Mouse (Mus musculus): Measurements from ENCODE around the gene Rbm18. TPM values are rescaled to one million over a fixed set of nuclear protein-coding genes. Genes with fewer than 3 reads are reported as not detected.
A peak's percentile ranks its signal among the peaks of the same experiment; 100 is the strongest.

Gene Rbm18
- polyA plus RNA-seq, 1 experiment from 2014 or later: 71.8 TPM

GRCm38 (mm10) chr2:36103069-36103554 lies 33.5 kb downstream of the Rbm18 start:
- WGBS: 1% methylated on average over 21 of the region's 21 CpGs
- Histone ChIP-seq H3K4me3 (peak overlapping the region; percentile 54), H3K27ac (no peak overlapping the region), H3K36me3 (replicated peaks) (no peaks in the 10 kb centered on the region), H3K9me3 (no peaks in the 10 kb centered on the region), H3K27me3 (ENCODE audit: poor library complexity, severe bottlenecking) (peaks cover 100% of the 10 kb centered on the region), H3K4me1 (peaks cover 43% of the 10 kb centered on the region)
- DNase-seq (ENCODE audit: extremely low spot score, low spot score): no peak

GRCm38 (mm10) chr2:36102559-36102946 lies 34.0 kb downstream of the Rbm18 start:
- Histone ChIP-seq H3K27ac (no peak overlapping the region), H3K9me3 (no peaks in the 10 kb centered on the region), H3K4me1 (peaks cover 43% of the 10 kb centered on the region)

DNA sequence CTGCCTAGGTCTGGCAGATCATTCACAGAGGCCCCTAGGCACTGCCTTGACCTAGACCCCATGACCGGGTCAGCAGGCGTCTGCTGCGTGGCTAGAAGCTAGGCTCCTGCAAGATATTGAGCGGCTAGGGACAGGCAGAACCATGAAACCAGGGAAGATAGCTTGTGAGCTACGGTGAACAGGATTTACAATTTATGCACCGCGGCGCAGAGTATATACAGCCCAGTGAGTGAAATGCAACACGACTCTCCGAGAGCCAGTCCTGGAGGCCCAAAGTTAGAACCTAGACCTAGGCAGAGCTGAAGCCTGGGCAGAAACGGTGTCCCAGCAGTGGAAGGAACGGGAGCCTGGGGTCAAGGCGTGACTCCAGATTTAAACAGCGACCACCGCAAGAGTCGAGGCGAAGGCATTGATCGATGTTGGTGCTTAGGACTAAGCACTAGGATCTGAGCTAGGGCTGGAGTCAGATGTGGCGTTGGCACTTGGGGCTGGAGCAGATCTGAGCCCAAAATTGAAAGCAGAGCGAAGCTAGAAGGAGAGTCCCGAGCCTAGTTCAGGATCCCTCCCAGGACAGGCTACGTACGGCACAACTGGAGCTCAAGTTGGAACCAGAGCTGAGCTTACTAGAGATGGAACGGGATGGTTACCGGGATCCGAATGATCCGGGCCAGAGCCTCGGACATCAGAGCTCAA lies 34.6 kb downstream of the Rbm18 start:
- Histone ChIP-seq H3K4me1 (peaks cover 43% of the 10 kb centered on the region), H3K9me3 (no peaks in the 10 kb centered on the region), H3K4me3 (peak overlapping the region; percentile 54), H3K27me3 (ENCODE audit: poor library complexity, severe bottlenecking) (peaks cover 100% of the 10 kb centered on the region), H3K36me3 (replicated peaks) (no peaks in the 10 kb centered on the region), H3K27ac (no peak overlapping the region)
- WGBS: 1% methylated on average over 28 of the region's 28 CpGs
- DNase-seq (ENCODE audit: extremely low spot score, low spot score): no peak

More at GRCm38 (mm10) chr2:36102559-36102946, 34.0 kb downstream of the Rbm18 start:
- no peaks in the 10 kb centered on the region for H3K36me3 ChIP-seq (replicated peaks)
- under 1% methylated on average over 21 of the region's 21 CpGs for WGBS
- peaks cover 100% of the 10 kb centered on the region for H3K27me3 ChIP-seq (ENCODE audit: poor library complexity, severe bottlenecking)
- DNase-seq (ENCODE audit: extremely low spot score, low spot score): peak; percentile 59
- H3K4me3 ChIP-seq: peak overlapping the region; percentile 54

GRCm38 (mm10) chr2:36099739-36100138 lies 36.8 kb downstream of the Rbm18 start:
- Histone ChIP-seq H3K27ac (no peak overlapping the region), H3K4me3 (no peak overlapping the region), H3K36me3 (replicated peaks) (no peaks in the 10 kb centered on the region), H3K9me3 (no peaks in the 10 kb centered on the region), H3K27me3 (ENCODE audit: poor library complexity, severe bottlenecking) (peaks cover 100% of the 10 kb centered on the region), H3K4me1 (peaks cover 33% of the 10 kb centered on the region)
- no peak for DNase-seq (ENCODE audit: extremely low spot score, low spot score)
- WGBS: 4% methylated on average over 6 of the region's 6 CpGs

- H3K9me3 ChIP-seq: no peaks in the 10 kb centered on the region
- no peak overlapping the region for H3K27ac ChIP-seq
- peaks cover 21% of the 10 kb centered on the region for H3K4me1 ChIP-seq
- 1% methylated on average over 5 of the region's 5 CpGs for WGBS
- H3K4me3 ChIP-seq: no peak overlapping the region
- no peaks in the 10 kb centered on the region for H3K36me3 ChIP-seq (replicated peaks)
- no peak for DNase-seq (ENCODE audit: extremely low spot score, low spot score)
- peaks cover 100% of the 10 kb centered on the region for H3K27me3 ChIP-seq (ENCODE audit: poor library complexity, severe bottlenecking)
Observed at GRCm38 (mm10) chr2:36098021-36098420, 38.6 kb downstream of the Rbm18 start.

- Histone ChIP-seq H3K27ac (no peak overlapping the region), H3K27me3 (ENCODE audit: poor library complexity, severe bottlenecking) (peaks cover 100% of the 10 kb centered on the region), H3K36me3 (replicated peaks) (no peaks in the 10 kb centered on the region), H3K4me3 (no peak overlapping the region), H3K4me1 (peaks cover 14% of the 10 kb centered on the region), H3K9me3 (no peaks in the 10 kb centered on the region)
- 2% methylated on average over 18 of the region's 18 CpGs for WGBS
- DNase-seq (ENCODE audit: extremely low spot score, low spot score): no peak
Observed at GRCm38 (mm10) chr2:36097129-36097815, 39.3 kb downstream of the Rbm18 start.

GRCm38 (mm10) chr2:36093914-36094475 lies 42.6 kb downstream of the Rbm18 start:
- no peaks in the 10 kb centered on the region for H3K9me3 ChIP-seq
- peaks cover 100% of the 10 kb centered on the region for H3K27me3 ChIP-seq (ENCODE audit: poor library complexity, severe bottlenecking)
- DNase-seq (ENCODE audit: extremely low spot score, low spot score): no peak
- peaks cover 24% of the 10 kb centered on the region for H3K4me1 ChIP-seq
- H3K36me3 ChIP-seq (replicated peaks): no peaks in the 10 kb centered on the region
- WGBS: 4% methylated on average over 31 of the region's 31 CpGs
- no peak overlapping the region for H3K4me3 ChIP-seq
- no peak overlapping the region for H3K27ac ChIP-seq

DNA sequence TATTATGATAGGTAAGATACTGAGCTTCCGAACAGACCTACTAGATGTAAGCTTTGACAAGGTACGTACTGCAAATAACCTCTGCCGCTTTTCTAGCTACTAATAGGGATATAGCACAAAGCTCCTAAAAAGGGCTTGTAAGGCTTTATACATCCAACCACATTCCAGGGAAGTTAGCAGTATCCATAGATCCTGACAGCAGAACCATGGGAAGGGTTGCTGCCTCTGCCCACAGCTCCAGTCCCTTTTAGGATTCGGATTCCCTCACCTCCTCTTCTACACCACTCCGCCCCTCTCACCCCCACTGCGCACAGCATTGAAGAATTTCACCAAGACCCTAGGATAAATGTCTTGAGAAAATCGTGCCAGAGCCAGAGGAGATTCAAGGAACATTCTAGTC lies 43.3 kb downstream of the Rbm18 start:
- no peaks in the 10 kb centered on the region for H3K9me3 ChIP-seq
- peaks cover 100% of the 10 kb centered on the region for H3K27me3 ChIP-seq (ENCODE audit: poor library complexity, severe bottlenecking)
- DNase-seq (ENCODE audit: extremely low spot score, low spot score): no peak
- no peak overlapping the region for H3K27ac ChIP-seq
- WGBS: 14% methylated on average over 7 of the region's 7 CpGs
- no peaks in the 10 kb centered on the region for H3K36me3 ChIP-seq (replicated peaks)
- no peak overlapping the region for H3K4me3 ChIP-seq
- H3K4me1 ChIP-seq: peaks cover 24% of the 10 kb centered on the region

DNA sequence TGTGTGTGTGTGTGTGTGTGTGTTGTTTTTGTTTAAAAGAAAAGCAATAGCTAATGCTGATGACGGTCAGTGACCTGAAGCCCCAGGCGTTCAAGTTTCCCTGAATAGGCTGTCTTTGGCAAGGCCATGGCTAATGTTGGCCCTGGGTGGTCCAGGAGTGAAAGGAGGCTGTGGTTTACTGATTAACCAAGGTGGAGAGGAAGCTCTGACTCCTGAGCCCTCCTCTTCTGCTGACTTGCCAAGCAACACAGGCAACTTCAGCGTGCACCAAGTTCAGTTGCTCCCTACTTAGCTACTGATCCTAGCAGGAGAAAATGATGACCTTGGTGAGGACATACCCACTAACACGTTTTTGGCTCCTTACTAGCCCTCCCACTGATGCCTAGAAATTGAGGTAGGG lies 43.8 kb downstream of the Rbm18 start:
- no peak overlapping the region for H3K4me3 ChIP-seq

DNA sequence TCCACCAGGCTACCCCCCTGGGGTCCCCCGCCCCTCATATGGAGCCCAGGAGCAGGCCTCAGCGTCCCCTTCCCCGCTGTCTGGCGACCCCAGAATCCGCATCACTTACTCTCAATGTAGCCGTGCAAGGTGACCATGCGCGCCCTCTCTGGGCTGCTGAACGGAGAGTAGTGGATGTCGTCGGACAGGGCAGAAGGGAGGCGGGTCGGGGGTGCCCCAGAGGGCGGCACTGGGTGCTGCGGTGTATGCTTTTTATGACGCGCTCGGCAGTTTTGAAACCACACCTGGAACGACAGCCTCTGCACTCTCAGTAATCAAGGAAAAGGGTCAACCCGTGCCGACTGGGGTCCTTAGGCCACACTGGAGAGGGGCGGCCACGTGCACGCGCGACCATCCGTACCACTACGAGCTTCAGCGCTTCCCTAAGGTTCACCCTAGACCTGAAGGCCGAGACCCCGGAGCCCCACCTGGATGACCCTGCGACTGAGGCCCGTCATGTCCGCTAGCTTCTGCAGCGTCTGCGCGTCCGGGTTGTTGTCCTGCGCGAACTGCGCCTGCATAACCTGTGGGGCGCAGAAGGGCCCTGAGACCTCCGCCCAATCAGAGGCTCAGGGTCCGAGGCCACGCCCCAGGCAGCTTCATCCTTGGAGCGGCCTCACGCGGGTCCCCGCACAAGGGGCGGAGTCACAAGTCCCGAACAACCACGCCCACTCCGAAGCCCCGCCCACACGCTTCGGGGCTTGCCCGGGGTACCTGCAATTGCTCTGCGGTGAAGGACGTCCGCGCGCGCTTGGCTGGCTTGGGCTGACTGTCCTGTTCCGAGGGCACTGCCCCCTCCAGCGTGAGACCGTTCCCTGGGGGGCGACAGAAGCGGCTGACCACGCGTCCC lies 45.5 kb downstream of the Rbm18 start:
- WGBS: under 1% methylated on average over 69 of the region's 70 CpGs
- no peaks in the 10 kb centered on the region for H3K36me3 ChIP-seq (replicated peaks)

More for the DNA sequence above, 43.8 kb downstream of the Rbm18 start:
- no peak for DNase-seq (ENCODE audit: extremely low spot score, low spot score)
- Histone ChIP-seq H3K4me1 (peaks cover 24% of the 10 kb centered on the region), H3K27me3 (ENCODE audit: poor library complexity, severe bottlenecking) (peaks cover 100% of the 10 kb centered on the region), H3K36me3 (replicated peaks) (no peaks in the 10 kb centered on the region), H3K27ac (no peak overlapping the region), H3K9me3 (no peaks in the 10 kb centered on the region)
- WGBS: 3% methylated on average over 4 of the region's 4 CpGs

DNA sequence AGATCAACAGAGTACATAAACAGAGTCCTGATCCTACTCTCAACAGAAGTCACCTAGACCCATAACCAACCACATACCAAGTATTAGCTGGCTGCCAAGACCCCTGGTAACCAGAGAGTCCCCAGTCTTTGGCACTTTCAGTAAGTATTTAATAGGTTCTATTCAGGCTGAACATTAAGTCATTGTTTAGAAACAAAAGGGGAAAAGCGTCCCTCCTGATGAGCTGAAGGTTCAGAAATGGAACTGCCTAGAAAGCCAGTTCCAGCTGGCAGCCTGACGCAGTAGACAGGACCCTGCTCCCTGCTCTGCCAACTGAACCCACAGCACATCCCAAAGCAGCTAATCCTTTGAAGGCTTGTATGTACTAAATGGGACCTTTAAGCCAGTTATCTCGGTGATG lies 47.4 kb downstream of the Rbm18 start:
- Histone ChIP-seq H3K27me3 (ENCODE audit: poor library complexity, severe bottlenecking) (peaks cover 87% of the 10 kb centered on the region), H3K9me3 (no peaks in the 10 kb centered on the region), H3K27ac (no peak overlapping the region), H3K36me3 (replicated peaks) (no peaks in the 10 kb centered on the region), H3K4me1 (peaks cover 24% of the 10 kb centered on the region), H3K4me3 (no peak overlapping the region)
- no peak for DNase-seq (ENCODE audit: extremely low spot score, low spot score)
- 49% methylated on average over 3 of the region's 3 CpGs for WGBS

More for the DNA sequence above, 45.5 kb downstream of the Rbm18 start:
- Histone ChIP-seq H3K27ac (no peak overlapping the region), H3K9me3 (no peaks in the 10 kb centered on the region), H3K27me3 (ENCODE audit: poor library complexity, severe bottlenecking) (peaks cover 100% of the 10 kb centered on the region), H3K4me1 (peaks cover 24% of the 10 kb centered on the region), H3K4me3 (peak overlapping the region; percentile 57)
- DNase-seq (ENCODE audit: extremely low spot score, low spot score): peak; percentile 88

DNA sequence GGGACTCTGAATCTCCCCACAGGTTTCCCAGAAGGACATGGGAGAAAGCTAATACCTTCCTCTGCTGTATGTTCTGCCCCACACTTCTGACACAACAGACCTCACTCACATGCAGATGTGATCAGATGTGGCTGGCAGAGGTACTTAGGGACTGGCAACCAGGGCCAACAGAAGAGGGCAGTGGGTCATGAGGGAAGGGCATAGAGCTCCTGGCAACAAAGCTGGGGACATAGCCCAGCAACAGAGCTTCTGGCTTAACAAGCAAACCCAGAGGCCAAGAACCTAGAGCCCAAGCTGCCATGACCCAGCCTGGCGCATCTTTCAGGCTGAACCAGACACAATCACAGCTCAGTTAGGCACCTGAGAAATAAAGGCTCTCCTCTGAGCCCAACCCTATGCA lies 51.5 kb downstream of the Rbm18 start:
- WGBS: 88% methylated on average over 1 of the region's 1 CpGs
- Histone ChIP-seq H3K27ac (no peak overlapping the region), H3K27me3 (ENCODE audit: poor library complexity, severe bottlenecking) (peaks cover 49% of the 10 kb centered on the region), H3K4me3 (no peak overlapping the region), H3K9me3 (no peaks in the 10 kb centered on the region), H3K36me3 (replicated peaks) (no peaks in the 10 kb centered on the region), H3K4me1 (peaks cover 7% of the 10 kb centered on the region)
- DNase-seq (ENCODE audit: extremely low spot score, low spot score): no peak
